Mouse (Mus musculus) heart, postnatal 10 days (tissue): ENCODE results near the gene Fgfr2. TPM values are rescaled to one million over a fixed set of nuclear protein-coding genes. Genes with fewer than 3 reads are reported as not detected.

Experiments used
- DNase-seq, 2 experiments: peaks; one replicate each; pipeline ENCODE4 v3.0.0; 2021
- intact Hi-C: fragments of 180-260 bp; cut with DNase I; formaldehyde crosslinking; loops from one replicate; pipeline ENCODE4 v1.15.1; 2025
- total RNA-seq, 2 experiments: library from RNA; stranded (reverse); gene quantifications; 2 replicates each; pipeline ENCODE4 v1.2.3; 2021

Fgfr2 gene
- total RNA-seq, 2 experiments from 2014 or later, result 6.2 to 6.3 TPM

GRCm38 (mm10) chr7:130190329-130190975 lies 2932.7 kb downstream of the Fgfr2 start:
- no peak for DNase-seq
- intact Hi-C loops, result no loop called here

GRCm38 (mm10) chr7:130189901-130190300 lies 2933.2 kb downstream of the Fgfr2 start:
- no peak for DNase-seq
- intact Hi-C loops, result no loop called here

GRCm38 (mm10) chr7:130188108-130188507 lies 2935.0 kb downstream of the Fgfr2 start:
- intact Hi-C loops, result no loop called here
- DNase-seq, result peak in 1 of 2 experiments; percentile 9

GRCm38 (mm10) chr7:130184864-130185263 lies 2938.3 kb downstream of the Fgfr2 start:
- intact Hi-C loops, result no loop called here
- DNase-seq, result no peak

DNA sequence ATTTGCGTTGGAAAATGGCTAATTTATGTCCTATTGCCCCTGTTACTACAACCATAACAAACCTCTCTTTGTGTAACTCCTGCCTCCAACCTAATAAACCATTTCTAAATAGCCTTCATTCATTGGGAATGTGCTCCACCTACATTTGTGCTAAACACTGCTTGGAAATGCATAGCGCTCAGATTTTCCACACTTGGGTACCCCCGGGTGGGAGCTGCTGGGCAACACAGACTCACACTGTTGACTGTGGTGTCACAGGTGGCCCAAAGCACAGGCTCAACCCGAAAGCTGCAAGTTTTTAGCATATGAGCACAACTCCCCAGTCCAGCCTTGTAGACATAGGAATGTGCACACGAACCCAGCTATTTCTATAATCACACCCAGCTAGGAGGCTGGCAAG lies 2939.2 kb downstream of the Fgfr2 start:
- DNase-seq, result no peak
- intact Hi-C loops, result no loop called here

DNA sequence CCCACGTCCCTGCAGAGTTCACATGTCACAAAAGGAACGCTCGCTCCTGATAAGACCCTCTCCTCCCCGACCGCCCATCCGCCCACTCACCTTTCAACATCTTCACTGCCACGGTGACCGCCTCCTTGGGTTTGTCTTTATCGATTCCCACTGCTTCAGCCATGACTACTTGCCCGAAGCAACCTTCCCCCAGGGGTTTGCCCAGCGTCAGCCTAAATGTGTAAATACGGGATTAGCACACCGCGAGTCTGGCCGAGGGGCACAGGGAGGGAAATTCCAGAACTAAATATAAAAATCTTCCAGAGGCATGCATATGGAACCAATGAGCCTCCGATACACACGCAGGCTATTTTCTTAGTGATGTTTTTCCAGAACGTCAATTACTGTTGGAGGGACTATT lies 2940.6 kb downstream of the Fgfr2 start:
- intact Hi-C loops, result no loop called here
- DNase-seq, result no peak

DNA sequence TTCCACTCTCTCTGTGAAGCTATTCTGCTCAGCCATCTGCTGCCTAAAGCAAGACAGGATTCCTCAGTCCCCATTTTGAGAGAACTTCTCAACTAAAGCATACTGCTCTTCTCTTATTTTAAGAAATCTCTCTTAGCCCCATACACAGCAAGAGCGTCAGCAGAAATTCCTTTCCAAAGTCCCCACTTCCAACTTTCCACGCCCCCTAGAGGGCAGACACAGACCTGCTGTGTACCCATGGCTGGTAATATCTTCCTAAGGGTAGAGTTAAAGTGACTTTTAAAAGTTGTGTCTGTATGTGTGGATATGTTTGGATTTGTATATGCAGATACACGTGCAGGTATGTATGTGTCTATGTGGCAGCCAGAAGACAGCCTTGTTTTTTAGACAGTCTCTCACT lies 2944.2 kb downstream of the Fgfr2 start:
- DNase-seq, result peak in 1 of 2 experiments; percentile 12
- intact Hi-C loops, result no loop called here

GRCm38 (mm10) chr7:130177009-130177408 lies 2946.1 kb downstream of the Fgfr2 start:
- no peak for DNase-seq
- intact Hi-C loops, result no loop called here

DNA sequence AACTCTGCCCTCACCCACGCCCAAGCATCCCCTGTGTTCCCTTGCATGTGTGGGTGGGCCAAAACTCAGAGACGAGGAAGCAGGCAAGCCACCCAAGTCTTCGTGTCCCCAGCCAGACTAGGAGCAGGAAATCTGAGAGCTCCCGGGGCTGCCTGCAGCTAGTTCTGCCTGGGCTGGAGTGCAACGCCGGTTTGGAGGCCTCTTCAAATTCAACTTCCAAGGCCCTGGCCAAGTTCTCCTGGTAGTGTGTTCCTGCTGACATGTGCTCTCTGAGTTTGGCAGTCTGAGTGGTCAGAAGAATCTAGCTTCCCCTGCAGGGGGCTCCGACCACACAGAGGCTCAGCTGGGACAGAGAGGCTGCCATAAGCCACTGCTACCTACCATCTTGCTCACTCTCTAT lies 2948.6 kb downstream of the Fgfr2 start:
- DNase-seq, result peak; percentile 61 to 66
- intact Hi-C loops, result no loop called here

GRCm38 (mm10) chr7:130173914-130174313 lies 2949.2 kb downstream of the Fgfr2 start:
- peak in 1 of 2 experiments; percentile 16 for DNase-seq
- intact Hi-C loops, result no loop called here

DNA sequence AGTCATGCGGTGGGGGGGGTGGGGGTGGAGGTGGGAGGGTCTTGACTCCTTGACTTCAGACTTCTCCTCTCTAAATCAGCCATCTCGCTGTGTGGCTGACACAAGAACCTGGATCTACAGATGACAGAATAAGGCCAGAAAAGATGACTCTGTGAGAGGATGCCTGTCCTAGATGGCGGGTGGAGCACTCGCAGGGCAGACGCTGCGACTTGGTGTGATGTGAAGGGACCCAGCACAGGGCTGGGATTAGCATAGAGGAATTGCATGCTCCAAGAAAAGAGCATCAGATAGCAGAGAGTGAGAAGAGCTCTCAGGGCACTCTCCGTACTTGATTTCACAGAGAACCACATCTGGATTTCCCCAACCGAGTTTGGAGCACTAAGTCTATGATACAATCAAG lies 2953.0 kb downstream of the Fgfr2 start:
- intact Hi-C loops, result no loop called here
- no peak for DNase-seq

DNA sequence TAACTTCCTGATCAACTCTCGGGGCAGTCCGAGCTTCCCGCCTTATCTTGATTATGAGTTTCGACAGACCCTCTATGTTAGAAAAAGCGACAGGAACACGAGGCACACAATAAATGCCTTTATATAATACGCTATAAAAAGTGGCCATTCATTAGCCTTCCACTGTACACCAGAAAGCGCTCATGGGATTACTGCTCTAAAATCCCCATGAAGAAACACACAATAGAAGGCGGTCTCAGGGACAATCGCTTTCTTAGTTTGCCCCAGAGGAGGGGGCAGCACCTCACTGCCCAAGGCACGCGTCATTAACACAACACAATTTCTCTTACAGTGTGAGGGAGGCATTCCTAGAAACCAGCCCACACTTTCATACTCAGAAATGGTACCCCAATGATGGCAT lies 2954.9 kb downstream of the Fgfr2 start:
- intact Hi-C loops, result no loop called here

GRCm38 (mm10) chr7:130167261-130167660 lies 2955.9 kb downstream of the Fgfr2 start:
- DNase-seq, result no peak
- intact Hi-C loops, result no loop called here

More for the DNA sequence above, 2954.9 kb downstream of the Fgfr2 start:
- DNase-seq, result no peak

DNA sequence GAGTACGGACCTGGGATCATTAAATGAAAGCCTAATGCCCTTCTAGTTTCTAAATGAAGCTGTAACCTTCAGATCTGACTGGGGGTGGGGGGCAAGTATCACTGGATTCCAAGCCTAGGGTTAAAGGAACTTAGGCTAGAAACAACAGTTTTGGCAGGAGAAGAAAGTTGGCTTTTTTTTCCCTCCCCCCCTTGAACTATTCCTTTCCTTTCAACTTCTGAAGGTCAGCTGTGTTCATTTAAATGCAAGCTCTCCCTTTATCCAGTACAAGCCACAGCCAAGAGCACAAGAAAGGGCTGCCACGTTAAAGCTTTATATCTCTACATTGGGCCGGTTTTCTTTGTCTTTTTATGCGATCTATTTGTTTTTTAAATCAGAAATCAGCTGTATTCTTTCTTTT lies 2957.0 kb downstream of the Fgfr2 start:
- intact Hi-C loops, result no loop called here

GRCm38 (mm10) chr7:130165408-130165807 lies 2957.7 kb downstream of the Fgfr2 start:
- intact Hi-C loops, result no loop called here

More for the DNA sequence above, 2957.0 kb downstream of the Fgfr2 start:
- no peak for DNase-seq

DNA sequence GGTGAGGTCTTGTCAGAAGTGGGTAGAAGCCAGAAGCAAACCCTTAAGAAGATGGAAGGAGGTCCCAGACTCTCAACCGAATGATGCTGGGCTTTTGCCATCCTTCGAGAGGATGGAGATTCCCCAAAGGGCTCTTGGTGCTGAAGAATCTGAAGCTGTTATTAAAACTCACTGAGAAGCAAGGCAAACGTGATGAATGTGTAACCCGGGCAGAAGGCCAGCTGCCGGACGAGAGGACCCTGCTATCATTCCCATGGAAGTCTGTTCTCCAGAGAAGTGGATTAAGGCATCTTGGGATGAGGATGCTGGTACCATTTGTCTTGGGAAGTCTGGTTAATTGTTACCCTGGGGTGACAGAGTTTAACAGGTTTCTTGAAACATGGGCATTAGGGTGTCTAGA lies 2960.4 kb downstream of the Fgfr2 start:
- intact Hi-C loops, result no loop called here
- no peak for DNase-seq

More at GRCm38 (mm10) chr7:130165408-130165807, 2957.7 kb downstream of the Fgfr2 start:
- DNase-seq, result no peak

- intact Hi-C loops, result no loop called here
Observed at GRCm38 (mm10) chr7:130161581-130161980, 2961.6 kb downstream of the Fgfr2 start.

DNA sequence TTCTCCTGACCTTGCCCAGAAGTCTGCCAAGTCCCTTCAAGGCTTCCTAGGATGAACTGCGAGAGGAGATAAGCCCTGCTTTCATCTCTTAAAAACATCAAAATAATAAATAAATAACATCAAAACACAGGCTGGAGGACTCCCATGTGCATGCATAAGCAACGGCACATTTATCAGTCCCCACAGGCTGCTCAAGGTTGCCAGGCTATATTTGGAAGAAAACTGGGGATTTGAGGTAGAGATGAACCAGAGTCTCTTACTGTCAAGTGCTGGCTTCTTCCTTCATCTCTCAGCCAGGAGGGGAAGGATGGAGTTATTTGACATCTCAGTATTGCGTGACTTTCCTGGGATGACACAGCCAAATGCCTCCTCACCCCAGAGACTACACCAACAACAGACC lies 2964.3 kb downstream of the Fgfr2 start:
- intact Hi-C loops, result no loop called here
- no peak for DNase-seq

More at GRCm38 (mm10) chr7:130161581-130161980, 2961.6 kb downstream of the Fgfr2 start:
- DNase-seq, result no peak

DNA sequence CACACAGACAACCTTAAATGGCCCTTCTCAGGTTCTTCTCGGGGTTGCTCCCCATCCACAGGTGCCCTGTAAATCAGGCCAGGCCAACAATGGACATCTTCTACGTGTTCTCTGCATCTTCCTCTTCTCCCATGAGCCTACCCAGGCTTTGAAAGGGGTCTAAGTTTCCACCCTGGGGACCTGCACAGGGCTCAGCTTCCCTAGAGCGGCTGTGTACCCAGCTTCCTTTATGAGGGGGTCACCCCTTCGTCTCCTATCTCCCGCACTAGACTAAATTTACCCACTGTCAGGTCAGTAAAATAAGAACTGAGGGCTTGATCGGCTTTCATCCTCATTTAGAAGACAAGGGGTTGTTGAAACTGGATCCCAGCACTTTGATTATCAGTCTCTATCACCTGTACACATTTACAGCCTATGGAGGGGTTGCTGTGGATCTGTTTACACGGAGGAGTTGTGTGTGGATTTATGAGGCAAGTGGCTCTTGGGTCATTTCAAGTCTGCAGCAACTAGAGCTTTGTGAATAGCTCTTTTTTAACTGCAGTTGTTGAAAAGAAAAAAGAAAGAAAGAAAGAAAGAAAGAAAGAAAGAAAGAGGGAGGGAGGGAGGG lies 2969.7 kb downstream of the Fgfr2 start:
- intact Hi-C loops, result no loop called here
- DNase-seq, result no peak

DNA sequence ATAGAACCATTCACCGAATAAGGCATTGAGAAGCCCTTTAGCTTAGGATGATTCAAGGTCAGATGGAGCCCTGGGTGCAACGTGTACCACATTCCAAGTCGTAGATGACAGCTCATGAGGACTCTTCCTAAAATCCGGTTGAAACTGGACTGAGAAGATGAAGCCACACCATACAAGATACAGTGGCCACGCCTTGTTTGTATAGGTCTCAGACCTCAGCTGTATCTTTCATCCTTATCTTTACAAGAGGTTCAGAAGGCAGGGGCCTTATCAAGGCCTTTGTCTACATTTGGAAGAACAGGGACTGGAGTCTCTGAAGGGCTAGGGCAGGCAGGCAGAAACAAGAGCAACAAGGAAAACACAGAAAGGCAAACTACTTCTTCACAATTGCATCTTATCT lies 2974.2 kb downstream of the Fgfr2 start:
- intact Hi-C loops, result no loop called here
- DNase-seq, result no peak

DNA sequence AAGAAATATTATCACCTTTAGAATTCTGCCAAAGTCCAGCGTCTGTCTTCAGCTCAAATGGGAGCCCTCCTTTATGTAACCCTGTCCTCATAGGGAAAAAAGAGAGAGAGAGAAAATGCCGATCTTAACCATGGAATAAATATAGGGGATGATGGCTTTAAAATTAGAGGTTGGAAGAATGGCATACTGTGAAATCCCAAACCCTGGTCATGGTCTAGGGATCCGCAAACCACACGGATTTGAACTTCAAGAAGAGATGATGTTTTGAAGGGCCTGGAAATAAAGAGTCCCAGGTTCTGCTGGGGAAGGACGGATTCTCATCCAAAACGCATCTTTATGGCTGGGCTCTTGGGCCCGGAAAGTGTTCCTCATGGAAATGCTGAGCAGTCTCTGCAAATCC lies 2975.9 kb downstream of the Fgfr2 start:
- intact Hi-C loops, result no loop called here
- DNase-seq, result no peak

- DNase-seq, result no peak
Observed at GRCm38 (mm10) chr7:130145211-130145610, 2977.9 kb downstream of the Fgfr2 start.

More at GRCm38 (mm10) chr7:130145211-130145610, 2977.9 kb downstream of the Fgfr2 start:
- intact Hi-C loops, result no loop called here
